10 mouse cellular contexts compared by ENCODE assay signal in the genomic region with DNA sequence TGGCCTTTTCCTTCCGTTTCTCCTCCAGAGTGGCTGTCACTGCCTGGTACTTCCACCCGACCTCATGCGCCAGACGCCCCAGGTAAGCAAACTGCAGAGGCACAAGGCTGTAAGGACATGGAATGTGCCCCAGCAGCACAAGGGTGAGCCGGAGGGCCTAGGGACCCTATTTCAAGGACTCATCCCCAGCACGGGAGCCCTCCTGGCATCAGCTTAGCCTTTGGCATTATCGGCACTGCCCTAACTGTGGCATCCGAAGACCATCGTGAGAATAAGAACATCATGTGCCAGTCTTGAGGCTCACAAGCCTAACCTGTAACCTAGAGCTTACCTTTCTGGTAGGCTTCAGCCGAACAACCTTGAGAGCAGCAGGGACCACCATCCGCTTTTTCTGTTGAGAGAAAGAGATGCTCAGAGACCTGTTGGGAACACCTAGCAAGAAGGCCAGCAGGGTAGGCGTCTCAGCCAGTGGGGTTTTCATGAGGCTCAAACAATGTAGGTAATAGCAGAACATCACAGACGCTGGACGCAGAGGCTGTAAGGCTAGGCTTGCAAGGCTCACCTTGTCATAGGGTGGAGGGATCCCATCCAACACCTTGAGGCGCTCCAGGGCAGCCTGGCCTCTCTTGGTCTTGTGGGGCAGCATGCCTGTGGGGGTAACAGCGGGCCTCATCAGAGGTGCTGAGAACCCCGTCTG. TPM values are rescaled to one million over a fixed set of nuclear protein-coding genes. Genes with fewer than 3 reads are reported as not detected.
DNase-seq lines count a peak whose midpoint lies in the region; ATAC-seq lines count a peak whose summit lies in the region.
"Had no signal": no experiment of that assay in that cellular context is flagged by ENCODE, and none has a peak within 500 bp of the region (broad histone marks: within the 10 kb centered on the region; RNA-seq: fewer than 3 reads in every experiment).

No protein-coding gene starts in this region.

- H3K36me3 ChIP-seq in forebrain, embryonic 14.5 days (ENCODE audit: control insufficient read depth, insufficient read depth, low read length) = peaks cover 49% of the 10 kb centered on the region
- H3K36me3 ChIP-seq in liver, embryonic 15.5 days (replicated peaks) = peaks cover 49% of the 10 kb centered on the region

- no peaks in the 10 kb centered on the region for H3K27me3 ChIP-seq in forebrain, embryonic 14.5 days (replicated peaks; ENCODE audit: control insufficient read depth, insufficient read depth, low read length)
- no peaks in the 10 kb centered on the region for H3K27me3 ChIP-seq in liver, embryonic 15.5 days

- H3K9me3 ChIP-seq in forebrain, embryonic 14.5 days (replicated peaks; ENCODE audit: control insufficient read depth, low read length) = no peaks in the 10 kb centered on the region
- H3K9me3 ChIP-seq in liver, embryonic 15.5 days (replicated peaks) = no peaks in the 10 kb centered on the region

- peak overlapping the region; percentile 97; the same call in 1 of the 2 replicates for H3K4me3 ChIP-seq in forebrain, embryonic 14.5 days (ENCODE audit: low read depth, low read length)
- peak overlapping the region; percentile 89 for H3K4me3 ChIP-seq in liver, embryonic 15.5 days (replicated peaks)

- WGBS in forebrain, embryonic 14.5 days = 79% methylated on average over 17 of the region's 17 CpGs
- 50% methylated on average over 17 of the region's 17 CpGs for WGBS in liver, embryonic 15.5 days (ENCODE audit: insufficient replicate concordance)

- no peak for ATAC-seq in forebrain, embryonic 14.5 days
- ATAC-seq in liver, embryonic 15.5 days (ENCODE audit: insufficient read depth) = no peak

- H3K9ac ChIP-seq in forebrain, embryonic 14.5 days (ENCODE audit: low read length) = peak overlapping the region; percentile 100
- peak overlapping the region; percentile 92 for H3K9ac ChIP-seq in liver, embryonic 15.5 days

- peak; percentile 53 for DNase-seq in cerebellum, adult 9-11 months
- DNase-seq in cerebellum, postnatal 25 days = no peak
- DNase-seq in A20 (ENCODE audit: low read depth, low spot score) = peak; percentile 26
- no peak for DNase-seq in forebrain, embryonic 14.5 days (ENCODE audit: low spot score)
- no peak for DNase-seq in gastrocnemius, adult 18-20 months (ENCODE audit: low spot score)
- no peak for DNase-seq in thymus, postnatal 14 days
- no peak for DNase-seq in embryo, embryonic 10 days (ENCODE audit: low spot score)
- DNase-seq: lung, postnatal 14 days had no signal

- H3K4me2 ChIP-seq in forebrain, embryonic 14.5 days (ENCODE audit: low read length) = peak overlapping the region; percentile 94
- peak overlapping the region; percentile 88 for H3K4me2 ChIP-seq in liver, embryonic 15.5 days

- no peak overlapping the region for H3K27ac ChIP-seq in forebrain, embryonic 14.5 days (ENCODE audit: low read depth, low read length)
- peak overlapping the region; percentile 87 for H3K27ac ChIP-seq in liver, embryonic 15.5 days (replicated peaks)

- peaks cover 14% of the 10 kb centered on the region; the same call in 1 of the 2 replicates for H3K4me1 ChIP-seq in forebrain, embryonic 14.5 days (ENCODE audit: control insufficient read depth, insufficient read depth, low read length)
- peaks cover 74% of the 10 kb centered on the region for H3K4me1 ChIP-seq in liver, embryonic 15.5 days (replicated peaks)

RNA-seq across cellular contexts. Expression of a gene that starts 2.1 kb away (rescaled TPM):
- 981 and 1,280 TPM in 2 replicates for polyA plus RNA-seq in forebrain, embryonic 14.5 days (2014; fragmentation: Nextera tagmentation; extraction: Ambion mirVana)
- polyA plus RNA-seq in liver, embryonic 15.5 days (2015; fragmentation: Nextera tagmentation; extraction: Ambion mirVana) = 673 and 768 TPM in 2 replicates
- total RNA-seq in gastrocnemius, adult 18-20 months (2021) = 100 to 1,000 TPM; 490 to 529 TPM

RNA-seq across cellular contexts. Expression of a gene that starts 2.3 kb away (rescaled TPM):
- 1,037 and 1,253 TPM in 2 replicates for polyA plus RNA-seq in forebrain, embryonic 14.5 days (2014; fragmentation: Nextera tagmentation; extraction: Ambion mirVana)
- 534 and 633 TPM in 2 replicates for polyA plus RNA-seq in liver, embryonic 15.5 days (2015; fragmentation: Nextera tagmentation; extraction: Ambion mirVana)
- total RNA-seq in gastrocnemius, adult 18-20 months (2021) = 100 to 1,000 TPM; 643 to 706 TPM

RNA-seq across cellular contexts. Expression of a gene that starts 9.7 kb away (rescaled TPM):
- polyA plus RNA-seq in forebrain, embryonic 14.5 days (2014; fragmentation: Nextera tagmentation; extraction: Ambion mirVana) = 0.22 and 0.88 TPM in 2 replicates
- polyA plus RNA-seq in liver, embryonic 15.5 days (2015; fragmentation: Nextera tagmentation; extraction: Ambion mirVana) = 0.10 TPM in 1 of 2 replicates, not detected in the other
- total RNA-seq in gastrocnemius, adult 18-20 months (2021) = 1 to 10 TPM in 1 of 2 experiments, not detected in 1; 1.2 TPM
- total RNA-seq: common myeloid progenitor, adult 5-6 weeks had no signal

RNA-seq across cellular contexts. Expression of a gene that starts 9.9 kb away (rescaled TPM):
- polyA plus RNA-seq in forebrain, embryonic 14.5 days (2014; fragmentation: Nextera tagmentation; extraction: Ambion mirVana) = 0.61 and 1.3 TPM in 2 replicates
- 3.4 and 3.7 TPM in 2 replicates for polyA plus RNA-seq in liver, embryonic 15.5 days (2015; fragmentation: Nextera tagmentation; extraction: Ambion mirVana)
- 1 to 10 TPM; 1.8 to 3.0 TPM for total RNA-seq in gastrocnemius, adult 18-20 months (2021)

RNA-seq across cellular contexts. Expression of a gene that starts 22.6 kb away (rescaled TPM):
- 20.3 and 26.9 TPM in 2 replicates for polyA plus RNA-seq in forebrain, embryonic 14.5 days (2014; fragmentation: Nextera tagmentation; extraction: Ambion mirVana)
- polyA plus RNA-seq in liver, embryonic 15.5 days (2015; fragmentation: Nextera tagmentation; extraction: Ambion mirVana) = 43.6 and 51.2 TPM in 2 replicates
- 10 to 100 TPM; 27.4 to 29.1 TPM for total RNA-seq in gastrocnemius, adult 18-20 months (2021)

Comparison
In these comparisons a context has a peak if more than half of its experiments do, and no peak if none do; other contexts are left out.
1. DNase-seq: peak in cerebellum, adult 9-11 months (single experiment) and A20 (single experiment); none in cerebellum, postnatal 25 days (0 of 2), forebrain, embryonic 14.5 days (single experiment), gastrocnemius, adult 18-20 months (single experiment), thymus, postnatal 14 days (single experiment) and embryo, embryonic 10 days (single experiment).